Mouse (Mus musculus) limb, embryonic 14.5 days (tissue): Measurements from ENCODE around the gene Slc22a14. TPM values are rescaled to one million over a fixed set of nuclear protein-coding genes. Genes with fewer than 3 reads are reported as not detected.

ENCODE experiments used
- ATAC-seq: fragments of 200-750 bp; cut with Nextera tagmentation; 2 replicates; pipeline ENCODE4 v1.8.0; 2017; ENCODE audit warnings: low read depth, moderate number of reproducible peaks, moderate TSS enrichment; ENCODE audit not compliant: low FRiP score
- DNase-seq: peaks from one replicate; pipeline ENCODE4 v3.0.0-alpha.2; 2015; ENCODE audit warnings: low spot score
- H3K27ac ChIP-seq: fragments of 300-500 bp; sonication (generic); replicated peaks from 2 replicates; pipeline ENCODE4 v1.5.1; 2014; ENCODE audit warnings: low read depth, mild to moderate bottlenecking, low read length, moderate library complexity, mixed read lengths
- H3K27me3 ChIP-seq: fragments of 300-500 bp; sonication (generic); 2 replicates; pipeline ENCODE4 v1.6.1; 2014; ENCODE audit warnings: low read length, mixed read lengths; ENCODE audit not compliant: control insufficient read depth, insufficient read depth
- H3K36me3 ChIP-seq: fragments of 300-500 bp; sonication (generic); 2 replicates; pipeline ENCODE4 v1.6.1; 2014; ENCODE audit warnings: mild to moderate bottlenecking, low read length, moderate library complexity, mixed read lengths; ENCODE audit not compliant: control insufficient read depth, insufficient read depth
- H3K4me1 ChIP-seq: fragments of 300-500 bp; sonication (generic); 2 replicates; pipeline ENCODE4 v1.6.1; 2014; ENCODE audit warnings: antibody characterized with exemption, low read length, mixed read lengths; ENCODE audit not compliant: control insufficient read depth, insufficient read depth
- H3K4me2 ChIP-seq: fragments of 300-500 bp; sonication (generic); replicated peaks from 2 replicates; pipeline ENCODE4 v1.6.1; 2014; ENCODE audit warnings: low read depth, mild to moderate bottlenecking, low read length, moderate library complexity; ENCODE audit not compliant: severe bottlenecking
- H3K4me3 ChIP-seq: fragments of 300-500 bp; sonication (generic); replicated peaks from 2 replicates; pipeline ENCODE4 v1.5.1; 2014; ENCODE audit warnings: low read length
- H3K9ac ChIP-seq: fragments of 300-500 bp; sonication (generic); 2 replicates; pipeline ENCODE4 v1.6.1; 2014; ENCODE audit warnings: mild to moderate bottlenecking, low read depth, low read length, moderate library complexity; ENCODE audit not compliant: severe bottlenecking
- H3K9me3 ChIP-seq: fragments of 300-500 bp; sonication (generic); 2 replicates; pipeline ENCODE4 v1.6.1; 2016; ENCODE audit warnings: low read length; ENCODE audit not compliant: control insufficient read depth
- POLR2A ChIP-seq: fragments of 200-500 bp; IDR thresholded peaks from 2 replicates; pipeline ENCODE4 v1.8.0; 2012; ENCODE audit warnings: inconsistent platforms, mild to moderate bottlenecking, moderate library complexity, borderline replicate concordance; ENCODE audit not compliant: insufficient read depth, insufficient read length; ENCODE audit errors: extremely low read depth
- WGBS: fragments of 180-500 bp; shearing (Covaris S2); extraction: QIAGEN DNeasy Blood & Tissue Kit; methylation state at CpG from one replicate; pipeline ENCODE4 v1.1.7; 2014; 5-methylcytosine and 5-hydroxymethylcytosine counted together
- polyA plus RNA-seq, 2 experiments: library from polyadenylated mRNA; depleted of rRNA in 1 of 2; stranded (reverse) in 1 of 2; unstranded in 1 of 2; fragments of >200 nt; fragmentation: Nextera tagmentation in 1 of 2; extraction: Ambion mirVana in 1 of 2; gene quantifications; 2 replicates each; pipeline versions ENCODE4 v1.2.1 to v1.2.3; 2012 to 2014

Slc22a14 gene
- polyA plus RNA-seq, 2 experiments: 0.17 to 0.19 TPM

GRCm38 (mm10) chr9:119214601-119215000 is 150.8 kb downstream of the Slc22a14 start:
- H3K4me3 ChIP-seq: no peak overlapping the region
- H3K4me1 ChIP-seq: no peaks in the 10 kb centered on the region
- no peak for ATAC-seq
- H3K9ac ChIP-seq: no peak overlapping the region
- no peak overlapping the region for H3K4me2 ChIP-seq
- DNase-seq: no peak
- H3K27me3 ChIP-seq: no peaks in the 10 kb centered on the region
- no peak for TF ChIP-seq POLR2A
- WGBS: 93% methylated on average over 6 of the region's 6 CpGs
- H3K36me3 ChIP-seq: no peaks in the 10 kb centered on the region
- no peaks in the 10 kb centered on the region for H3K9me3 ChIP-seq
- H3K27ac ChIP-seq: no peak overlapping the region

- no peak for ATAC-seq
- no peak for DNase-seq
- H3K9ac ChIP-seq: no peak overlapping the region
- H3K4me2 ChIP-seq: no peak overlapping the region
- no peaks in the 10 kb centered on the region for H3K27me3 ChIP-seq
- H3K4me3 ChIP-seq: no peak overlapping the region
- TF ChIP-seq POLR2A: no peak
- no peaks in the 10 kb centered on the region for H3K36me3 ChIP-seq
- no peak overlapping the region for H3K27ac ChIP-seq
- H3K9me3 ChIP-seq: no peaks in the 10 kb centered on the region
- no peaks in the 10 kb centered on the region for H3K4me1 ChIP-seq
- 82% methylated on average over 8 of the region's 8 CpGs for WGBS
These were observed 152.4 kb downstream of the Slc22a14 start for GRCm38 (mm10) chr9:119212996-119213395.

GRCm38 (mm10) chr9:119208998-119209397 is 156.4 kb downstream of the Slc22a14 start, which contains the start of gene Slc22a13:
Gene Slc22a13 (minus strand): TSS chr9:119209098.
- WGBS: 96% methylated on average over 4 of the region's 4 CpGs
- Histone ChIP-seq H3K4me2 (no peak within 1 kb of the TSS), H3K4me3 (no peak within 1 kb of the TSS), H3K36me3 (no peaks in the 10 kb centered on the region), H3K4me1 (no peaks in the 10 kb centered on the region), H3K27me3 (no peaks in the 10 kb centered on the region), H3K9ac (no peak within 1 kb of the TSS), H3K27ac (no peak within 1 kb of the TSS), H3K9me3 (no peaks in the 10 kb centered on the region)
- no peak for DNase-seq
- TF ChIP-seq POLR2A: no peak
- no peak for ATAC-seq

- Histone ChIP-seq H3K9ac (no peak overlapping the region), H3K36me3 (no peaks in the 10 kb centered on the region), H3K4me2 (no peak overlapping the region), H3K4me1 (no peaks in the 10 kb centered on the region), H3K9me3 (no peaks in the 10 kb centered on the region), H3K27ac (no peak overlapping the region), H3K4me3 (no peak overlapping the region), H3K27me3 (no peaks in the 10 kb centered on the region)
- WGBS: 77% methylated on average over 4 of the region's 4 CpGs
- TF ChIP-seq POLR2A: no peak
- DNase-seq (no peak), ATAC-seq (no peak)
These were observed 158.2 kb downstream of the Slc22a14 start for GRCm38 (mm10) chr9:119207113-119207512.

- WGBS: 71% methylated on average over 2 of the region's 2 CpGs
- Histone ChIP-seq H3K9ac (no peak overlapping the region), H3K9me3 (no peaks in the 10 kb centered on the region), H3K4me2 (no peak overlapping the region), H3K36me3 (no peaks in the 10 kb centered on the region), H3K27me3 (no peaks in the 10 kb centered on the region), H3K4me3 (no peak overlapping the region), H3K4me1 (no peaks in the 10 kb centered on the region), H3K27ac (no peak overlapping the region)
- no peak for DNase-seq
- no peak for TF ChIP-seq POLR2A
- no peak for ATAC-seq
These were observed 158.7 kb downstream of the Slc22a14 start for GRCm38 (mm10) chr9:119206666-119207065.

- Histone ChIP-seq H3K9me3 (no peaks in the 10 kb centered on the region), H3K27me3 (no peaks in the 10 kb centered on the region), H3K4me2 (no peak overlapping the region), H3K4me1 (no peaks in the 10 kb centered on the region), H3K9ac (no peak overlapping the region), H3K36me3 (no peaks in the 10 kb centered on the region), H3K4me3 (no peak overlapping the region), H3K27ac (no peak overlapping the region)
- TF ChIP-seq POLR2A: no peak
- DNase-seq (no peak), ATAC-seq (no peak)
- WGBS: 83% methylated on average over 5 of the region's 5 CpGs
These were observed 159.6 kb downstream of the Slc22a14 start for GRCm38 (mm10) chr9:119205756-119206155.
